Mouse (Mus musculus) stomach, postnatal 0 days (tissue): ENCODE measurements around the gene Pwwp2b.

Source experiments
- CTCF ChIP-seq: IDR thresholded peaks from 2 replicates; pipeline ENCODE4 v1.5.1; 2016; ENCODE audit warnings: antibody characterized with exemption, low read depth, mild to moderate bottlenecking, moderate library complexity
- EP300 ChIP-seq: optimal IDR thresholded peaks from 2 replicates; pipeline ENCODE3; 2016; ENCODE audit warnings: antibody characterized with exemption

DNA sequence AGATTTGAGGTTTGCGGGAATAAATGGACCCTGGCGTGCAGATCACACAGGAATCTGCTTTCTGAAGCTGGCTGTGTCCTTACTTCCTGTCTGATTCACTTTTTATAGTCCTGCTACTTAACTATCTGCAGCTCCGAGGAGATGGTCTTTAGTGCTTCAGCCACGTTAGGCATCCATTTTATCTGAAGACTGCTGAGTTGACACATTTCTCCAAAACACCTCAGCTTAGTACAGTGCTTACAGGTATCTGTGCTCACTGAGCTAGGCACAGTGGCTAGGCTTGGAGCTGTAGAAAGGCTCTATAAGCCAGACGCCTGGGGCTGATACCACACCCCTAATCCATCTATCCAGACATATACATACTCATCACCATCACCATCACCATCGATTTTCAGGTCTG lies 17.4 kb downstream of the Pwwp2b start:
- no peak for TF ChIP-seq CTCF
- no peak for TF ChIP-seq EP300
